Mouse (Mus musculus): ENCODE measurements around the gene Elovl1. TPM values are rescaled to one million over a fixed set of nuclear protein-coding genes. Genes with fewer than 3 reads are reported as not detected.

Elovl1 gene
- polyA plus RNA-seq, 1 experiment from 2014 or later = 253 TPM

GRCm38 (mm10) chr4:118401918-118402317, 26.0 kb upstream of the Elovl1 start:
- 88% methylated on average over 5 of the region's 5 CpGs for WGBS
- H3K9ac ChIP-seq (ENCODE audit: low read depth, low read length) = no peak overlapping the region
- H3K9me3 ChIP-seq (ENCODE audit: control insufficient read depth, low read length) = no peaks in the 10 kb centered on the region
- ATAC-seq = no peak
- no peaks in the 10 kb centered on the region for H3K27me3 ChIP-seq (replicated peaks; ENCODE audit: control insufficient read depth, insufficient read depth, low read length)
- no peak overlapping the region for H3K27ac ChIP-seq (ENCODE audit: low read length)
- H3K4me1 ChIP-seq (ENCODE audit: control insufficient read depth, insufficient read depth, low read length) = no peaks in the 10 kb centered on the region
- no peak overlapping the region for H3K4me2 ChIP-seq (ENCODE audit: low read depth, low read length)
- peaks cover 16% of the 10 kb centered on the region for H3K36me3 ChIP-seq (ENCODE audit: control insufficient read depth, insufficient read depth, low read length)
- H3K4me3 ChIP-seq (ENCODE audit: low read length) = no peak overlapping the region

- no peaks in the 10 kb centered on the region for H3K9me3 ChIP-seq (ENCODE audit: control insufficient read depth, low read length)
- no peak overlapping the region for H3K4me3 ChIP-seq (ENCODE audit: low read length)
- no peak overlapping the region for H3K27ac ChIP-seq (ENCODE audit: low read length)
- 90% methylated on average over 12 of the region's 12 CpGs for WGBS
- no peaks in the 10 kb centered on the region for H3K4me1 ChIP-seq (ENCODE audit: control insufficient read depth, insufficient read depth, low read length)
- H3K36me3 ChIP-seq (ENCODE audit: control insufficient read depth, insufficient read depth, low read length) = peaks cover 16% of the 10 kb centered on the region
- H3K27me3 ChIP-seq (replicated peaks; ENCODE audit: control insufficient read depth, insufficient read depth, low read length) = no peaks in the 10 kb centered on the region
- no peak for ATAC-seq
- no peak overlapping the region for H3K4me2 ChIP-seq (ENCODE audit: low read depth, low read length)
- H3K9ac ChIP-seq (ENCODE audit: low read depth, low read length) = no peak overlapping the region
These were observed 25.2 kb upstream of the Elovl1 start for GRCm38 (mm10) chr4:118402701-118403100.

GRCm38 (mm10) chr4:118409142-118409900, 18.6 kb upstream of the Elovl1 start, which contains the start of the genes Szt2 and Med8:
TSS of gene Szt2 (minus strand) at chr4:118409273.
TSS of gene Med8 (plus strand) at chr4:118409337.
- Histone ChIP-seq H3K4me2 (ENCODE audit: low read depth, low read length) (peak within 1 kb of the TSS; percentile 68), H3K9ac (ENCODE audit: low read depth, low read length) (peak within 1 kb of the TSS; percentile 91), H3K27me3 (replicated peaks; ENCODE audit: control insufficient read depth, insufficient read depth, low read length) (no peaks in the 10 kb centered on the region), H3K4me1 (ENCODE audit: control insufficient read depth, insufficient read depth, low read length) (peaks cover 15% of the 10 kb centered on the region), H3K27ac (ENCODE audit: low read length) (peak within 1 kb of the TSS; percentile 67), H3K4me3 (ENCODE audit: low read length) (peak within 1 kb of the TSS; percentile 90), H3K9me3 (ENCODE audit: control insufficient read depth, low read length) (no peaks in the 10 kb centered on the region), H3K36me3 (ENCODE audit: control insufficient read depth, insufficient read depth, low read length) (peaks cover 11% of the 10 kb centered on the region)
- under 1% methylated on average over 53 of the region's 53 CpGs for WGBS
- ATAC-seq = peak; percentile 98

- H3K4me3 ChIP-seq (ENCODE audit: low read length) = no peak overlapping the region
- no peaks in the 10 kb centered on the region for H3K27me3 ChIP-seq (replicated peaks; ENCODE audit: control insufficient read depth, insufficient read depth, low read length)
- H3K9me3 ChIP-seq (ENCODE audit: control insufficient read depth, low read length) = no peaks in the 10 kb centered on the region
- H3K27ac ChIP-seq (ENCODE audit: low read length) = no peak overlapping the region
- no peak overlapping the region for H3K4me2 ChIP-seq (ENCODE audit: low read depth, low read length)
- peaks cover 20% of the 10 kb centered on the region for H3K36me3 ChIP-seq (ENCODE audit: control insufficient read depth, insufficient read depth, low read length)
- no peak for ATAC-seq
- peaks cover 15% of the 10 kb centered on the region for H3K4me1 ChIP-seq (ENCODE audit: control insufficient read depth, insufficient read depth, low read length)
- H3K9ac ChIP-seq (ENCODE audit: low read depth, low read length) = no peak overlapping the region
- WGBS = 90% methylated on average over 5 of the region's 5 CpGs
These were observed 17.0 kb upstream of the Elovl1 start for GRCm38 (mm10) chr4:118410871-118411270.

- ATAC-seq = no peak
- 92% methylated on average over 5 of the region's 5 CpGs for WGBS
- no peaks in the 10 kb centered on the region for H3K27me3 ChIP-seq (replicated peaks; ENCODE audit: control insufficient read depth, insufficient read depth, low read length)
These were observed 14.3 kb upstream of the Elovl1 start for GRCm38 (mm10) chr4:118413553-118413952.

GRCm38 (mm10) chr4:118415779-118416178, 12.1 kb upstream of the Elovl1 start:
- peaks cover under 1% of the 10 kb centered on the region for H3K4me1 ChIP-seq (ENCODE audit: control insufficient read depth, insufficient read depth, low read length)
- no peak for ATAC-seq
- no peak overlapping the region for H3K9ac ChIP-seq (ENCODE audit: low read depth, low read length)
- H3K36me3 ChIP-seq (ENCODE audit: control insufficient read depth, insufficient read depth, low read length) = peaks cover 20% of the 10 kb centered on the region
- no peaks in the 10 kb centered on the region for H3K9me3 ChIP-seq (ENCODE audit: control insufficient read depth, low read length)
- H3K27ac ChIP-seq (ENCODE audit: low read length) = no peak overlapping the region
- H3K27me3 ChIP-seq (replicated peaks; ENCODE audit: control insufficient read depth, insufficient read depth, low read length) = no peaks in the 10 kb centered on the region
- WGBS = 72% methylated on average over 2 of the region's 2 CpGs
- no peak overlapping the region for H3K4me3 ChIP-seq (ENCODE audit: low read length)
- no peak overlapping the region for H3K4me2 ChIP-seq (ENCODE audit: low read depth, low read length)

More at GRCm38 (mm10) chr4:118413553-118413952, 14.3 kb upstream of the Elovl1 start:
- H3K4me1 ChIP-seq (ENCODE audit: control insufficient read depth, insufficient read depth, low read length) = peaks cover 7% of the 10 kb centered on the region; the same call in 1 of the 2 replicates
- no peaks in the 10 kb centered on the region for H3K9me3 ChIP-seq (ENCODE audit: control insufficient read depth, low read length)
- H3K4me2 ChIP-seq (ENCODE audit: low read depth, low read length) = no peak overlapping the region
- no peak overlapping the region for H3K27ac ChIP-seq (ENCODE audit: low read length)
- peaks cover 20% of the 10 kb centered on the region for H3K36me3 ChIP-seq (ENCODE audit: control insufficient read depth, insufficient read depth, low read length)
- H3K4me3 ChIP-seq (ENCODE audit: low read length) = no peak overlapping the region
- H3K9ac ChIP-seq (ENCODE audit: low read depth, low read length) = no peak overlapping the region

- Histone ChIP-seq H3K4me3 (ENCODE audit: low read length) (no peak overlapping the region), H3K9ac (ENCODE audit: low read depth, low read length) (no peak overlapping the region), H3K4me2 (ENCODE audit: low read depth, low read length) (no peak overlapping the region), H3K9me3 (ENCODE audit: control insufficient read depth, low read length) (no peaks in the 10 kb centered on the region), H3K4me1 (ENCODE audit: control insufficient read depth, insufficient read depth, low read length) (peaks cover 4% of the 10 kb centered on the region), H3K27ac (ENCODE audit: low read length) (no peak overlapping the region), H3K27me3 (replicated peaks; ENCODE audit: control insufficient read depth, insufficient read depth, low read length) (no peaks in the 10 kb centered on the region), H3K36me3 (ENCODE audit: control insufficient read depth, insufficient read depth, low read length) (peaks cover 20% of the 10 kb centered on the region)
- WGBS = 92% methylated on average over 5 of the region's 5 CpGs
- ATAC-seq = no peak
These were observed 11.6 kb upstream of the Elovl1 start for GRCm38 (mm10) chr4:118416329-118416728.

- no peak overlapping the region for H3K4me3 ChIP-seq (ENCODE audit: low read length)
- ATAC-seq = no peak
These were observed 10.6 kb upstream of the Elovl1 start for GRCm38 (mm10) chr4:118417112-118417797.

GRCm38 (mm10) chr4:118421384-118421783, 6.5 kb upstream of the Elovl1 start:
- WGBS = 74% methylated on average over 3 of the region's 3 CpGs
- H3K27ac ChIP-seq (ENCODE audit: low read length) = peak overlapping the region; percentile 77
- H3K36me3 ChIP-seq (ENCODE audit: control insufficient read depth, insufficient read depth, low read length) = no peaks in the 10 kb centered on the region
- ATAC-seq = peak; percentile 94
- no peak overlapping the region for H3K4me3 ChIP-seq (ENCODE audit: low read length)
- H3K4me2 ChIP-seq (ENCODE audit: low read depth, low read length) = no peak overlapping the region
- H3K27me3 ChIP-seq (replicated peaks; ENCODE audit: control insufficient read depth, insufficient read depth, low read length) = no peaks in the 10 kb centered on the region
- no peaks in the 10 kb centered on the region for H3K9me3 ChIP-seq (ENCODE audit: control insufficient read depth, low read length)
- H3K9ac ChIP-seq (ENCODE audit: low read depth, low read length) = no peak overlapping the region
- H3K4me1 ChIP-seq (ENCODE audit: control insufficient read depth, insufficient read depth, low read length) = peaks cover 11% of the 10 kb centered on the region

More at GRCm38 (mm10) chr4:118417112-118417797, 10.6 kb upstream of the Elovl1 start:
- WGBS = 85% methylated on average over 13 of the region's 13 CpGs
- no peaks in the 10 kb centered on the region for H3K9me3 ChIP-seq (ENCODE audit: control insufficient read depth, low read length)
- H3K4me1 ChIP-seq (ENCODE audit: control insufficient read depth, insufficient read depth, low read length) = peaks cover 11% of the 10 kb centered on the region
- no peak overlapping the region for H3K9ac ChIP-seq (ENCODE audit: low read depth, low read length)
- no peak overlapping the region for H3K4me2 ChIP-seq (ENCODE audit: low read depth, low read length)
- no peak overlapping the region for H3K27ac ChIP-seq (ENCODE audit: low read length)
- H3K27me3 ChIP-seq (replicated peaks; ENCODE audit: control insufficient read depth, insufficient read depth, low read length) = no peaks in the 10 kb centered on the region
- H3K36me3 ChIP-seq (ENCODE audit: control insufficient read depth, insufficient read depth, low read length) = peaks cover 20% of the 10 kb centered on the region
